Mouse (Mus musculus): ENCODE measurements around the gene Rccd1. TPM values are rescaled to one million over a fixed set of nuclear protein-coding genes. Genes with fewer than 3 reads are reported as not detected.
A peak's percentile ranks its signal among the peaks of the same experiment; 100 is the strongest.

The Rccd1 gene
- polyA plus RNA-seq, 1 experiment, result 19.4 TPM

DNA sequence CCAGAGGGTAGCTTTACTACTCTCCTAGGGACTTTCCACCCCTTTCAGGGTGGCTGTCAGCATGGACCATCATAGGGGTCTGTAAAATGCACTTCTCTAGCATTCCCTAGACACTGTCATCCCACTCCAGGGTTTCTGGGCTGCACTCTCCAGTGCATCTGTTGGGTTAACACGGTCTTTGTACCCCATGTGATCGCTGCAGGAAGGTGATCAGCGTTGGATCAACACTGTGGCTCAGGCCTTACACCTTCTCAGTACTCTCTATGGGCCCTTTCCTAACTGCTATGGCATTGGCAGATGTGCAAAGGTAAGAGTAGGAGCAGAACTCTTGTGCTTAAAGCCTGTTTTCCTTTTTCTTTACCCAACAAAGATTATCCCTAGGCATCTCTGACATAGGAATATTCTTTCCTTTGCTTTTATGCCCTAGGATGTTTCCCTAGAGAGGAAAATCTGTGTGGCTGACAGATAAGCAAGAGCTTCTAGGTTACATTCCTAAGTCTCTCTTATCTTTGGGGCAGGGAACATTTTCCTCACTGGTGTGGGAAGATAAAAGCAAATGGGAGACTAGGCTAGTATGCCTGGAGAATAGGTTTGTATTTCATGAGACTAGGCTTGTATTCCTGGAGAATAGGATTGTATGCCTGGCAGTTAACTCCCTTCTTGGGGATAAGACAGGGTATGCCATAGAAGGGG, 40.9 kb downstream of the Rccd1 start:
- 81% methylated on average over 3 of the region's 3 CpGs for WGBS
- Histone ChIP-seq H3K27me3 (ENCODE audit: control insufficient read depth, insufficient read depth, low read length) (no peaks in the 10 kb centered on the region), H3K4me3 (replicated peaks; ENCODE audit: insufficient read depth, low read depth, low read length) (no peak overlapping the region), H3K27ac (ENCODE audit: insufficient read depth, low read length) (no peak overlapping the region), H3K4me1 (ENCODE audit: control insufficient read depth, insufficient read depth, low read length) (no peaks in the 10 kb centered on the region)
- no peak for DNase-seq
- TF ChIP-seq CTCF (IDR thresholded peaks at IDR 0.05; ENCODE audit: borderline replicate concordance, insufficient read depth, low read depth, low read length), result no peak
- TF ChIP-seq POLR2A (IDR thresholded peaks at IDR 0.05; ENCODE audit: borderline replicate concordance, insufficient read depth, low read length), result no peak

GRCm38 (mm10) chr7:80281646-80282045, 42.6 kb downstream of the Rccd1 start:
- H3K4me3 ChIP-seq (replicated peaks; ENCODE audit: insufficient read depth, low read depth, low read length), result no peak overlapping the region
- H3K27me3 ChIP-seq (ENCODE audit: control insufficient read depth, insufficient read depth, low read length), result no peaks in the 10 kb centered on the region
- DNase-seq, result no peak
- 86% methylated on average over 3 of the region's 3 CpGs for WGBS
- H3K4me1 ChIP-seq (ENCODE audit: control insufficient read depth, insufficient read depth, low read length), result no peaks in the 10 kb centered on the region
- no peak overlapping the region for H3K27ac ChIP-seq (ENCODE audit: insufficient read depth, low read length)
- TF ChIP-seq CTCF (IDR thresholded peaks at IDR 0.05; ENCODE audit: borderline replicate concordance, insufficient read depth, low read depth, low read length), result no peak

DNA sequence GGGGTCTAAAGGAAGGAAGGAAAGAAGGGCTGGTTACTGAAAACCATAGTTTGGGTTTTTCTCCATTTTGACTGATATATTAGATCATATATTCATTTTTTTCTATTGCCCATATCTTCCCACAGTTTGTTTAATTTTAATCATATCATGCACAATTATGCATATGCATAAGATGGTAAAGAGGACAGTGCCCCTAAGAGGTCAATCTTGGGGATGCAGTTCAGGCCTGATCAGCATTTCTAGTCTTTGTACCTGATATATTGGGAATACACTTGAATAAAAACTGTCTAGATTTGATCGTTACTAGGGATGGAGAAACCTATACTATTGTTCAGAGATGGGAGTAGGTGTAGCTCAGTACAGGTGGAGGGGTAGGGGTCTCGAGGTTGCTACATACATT, 43.3 kb downstream of the Rccd1 start:
- Histone ChIP-seq H3K4me1 (ENCODE audit: control insufficient read depth, insufficient read depth, low read length) (no peaks in the 10 kb centered on the region), H3K27ac (ENCODE audit: insufficient read depth, low read length) (no peak overlapping the region), H3K4me3 (replicated peaks; ENCODE audit: insufficient read depth, low read depth, low read length) (no peak overlapping the region), H3K27me3 (ENCODE audit: control insufficient read depth, insufficient read depth, low read length) (no peaks in the 10 kb centered on the region)
- DNase-seq, result no peak
- TF ChIP-seq CTCF (IDR thresholded peaks at IDR 0.05; ENCODE audit: borderline replicate concordance, insufficient read depth, low read depth, low read length), result no peak
- WGBS, result 88% methylated on average over 2 of the region's 2 CpGs

GRCm38 (mm10) chr7:80280032-80280431, 44.2 kb downstream of the Rccd1 start:
- no peak for TF ChIP-seq CTCF (IDR thresholded peaks at IDR 0.05; ENCODE audit: borderline replicate concordance, insufficient read depth, low read depth, low read length)
- no peak for TF ChIP-seq POLR2A (IDR thresholded peaks at IDR 0.05; ENCODE audit: borderline replicate concordance, insufficient read depth, low read length)
- H3K27ac ChIP-seq (ENCODE audit: insufficient read depth, low read length), result no peak overlapping the region
- WGBS, result 85% methylated on average over 10 of the region's 10 CpGs
- H3K4me1 ChIP-seq (ENCODE audit: control insufficient read depth, insufficient read depth, low read length), result no peaks in the 10 kb centered on the region
- H3K27me3 ChIP-seq (ENCODE audit: control insufficient read depth, insufficient read depth, low read length), result no peaks in the 10 kb centered on the region
- no peak for DNase-seq
- H3K4me3 ChIP-seq (replicated peaks; ENCODE audit: insufficient read depth, low read depth, low read length), result no peak overlapping the region

- Histone ChIP-seq H3K4me3 (replicated peaks; ENCODE audit: insufficient read depth, low read depth, low read length) (no peak overlapping the region), H3K4me1 (ENCODE audit: control insufficient read depth, insufficient read depth, low read length) (no peaks in the 10 kb centered on the region), H3K27me3 (ENCODE audit: control insufficient read depth, insufficient read depth, low read length) (no peaks in the 10 kb centered on the region), H3K27ac (ENCODE audit: insufficient read depth, low read length) (no peak overlapping the region)
- 97% methylated on average over 4 of the region's 4 CpGs for WGBS
- no peak for DNase-seq
- no peak for TF ChIP-seq POLR2A (IDR thresholded peaks at IDR 0.05; ENCODE audit: borderline replicate concordance, insufficient read depth, low read length)
- no peak for TF ChIP-seq CTCF (IDR thresholded peaks at IDR 0.05; ENCODE audit: borderline replicate concordance, insufficient read depth, low read depth, low read length)
Observed at GRCm38 (mm10) chr7:80276374-80276773, 47.9 kb downstream of the Rccd1 start.

- Histone ChIP-seq H3K4me1 (ENCODE audit: control insufficient read depth, insufficient read depth, low read length) (peaks cover 6% of the 10 kb centered on the region; the same call in 1 of the 2 replicates), H3K27me3 (ENCODE audit: control insufficient read depth, insufficient read depth, low read length) (no peaks in the 10 kb centered on the region), H3K27ac (ENCODE audit: insufficient read depth, low read length) (no peak overlapping the region), H3K4me3 (replicated peaks; ENCODE audit: insufficient read depth, low read depth, low read length) (no peak overlapping the region)
- no peak for DNase-seq
- TF ChIP-seq POLR2A (IDR thresholded peaks at IDR 0.05; ENCODE audit: borderline replicate concordance, insufficient read depth, low read length), result no peak
- WGBS, result 91% methylated on average over 2 of the region's 2 CpGs
Observed at GRCm38 (mm10) chr7:80273456-80273855, 50.8 kb downstream of the Rccd1 start.

GRCm38 (mm10) chr7:80269751-80270255, 54.5 kb downstream of the Rccd1 start:
- peak overlapping the region; percentile 44 for H3K27ac ChIP-seq (ENCODE audit: insufficient read depth, low read length)
- TF ChIP-seq CTCF (IDR thresholded peaks at IDR 0.05; ENCODE audit: borderline replicate concordance, insufficient read depth, low read depth, low read length), result no peak
- no peak for TF ChIP-seq POLR2A (IDR thresholded peaks at IDR 0.05; ENCODE audit: borderline replicate concordance, insufficient read depth, low read length)
- H3K4me1 ChIP-seq (ENCODE audit: control insufficient read depth, insufficient read depth, low read length), result peaks cover 6% of the 10 kb centered on the region; the same call in 1 of the 2 replicates
- under 1% methylated on average over 23 of the region's 23 CpGs for WGBS
- H3K27me3 ChIP-seq (ENCODE audit: control insufficient read depth, insufficient read depth, low read length), result no peaks in the 10 kb centered on the region
- DNase-seq, result peak in 1 of 2 experiments; percentile 68
- peak overlapping the region; percentile 93 for H3K4me3 ChIP-seq (replicated peaks; ENCODE audit: insufficient read depth, low read depth, low read length)

DNA sequence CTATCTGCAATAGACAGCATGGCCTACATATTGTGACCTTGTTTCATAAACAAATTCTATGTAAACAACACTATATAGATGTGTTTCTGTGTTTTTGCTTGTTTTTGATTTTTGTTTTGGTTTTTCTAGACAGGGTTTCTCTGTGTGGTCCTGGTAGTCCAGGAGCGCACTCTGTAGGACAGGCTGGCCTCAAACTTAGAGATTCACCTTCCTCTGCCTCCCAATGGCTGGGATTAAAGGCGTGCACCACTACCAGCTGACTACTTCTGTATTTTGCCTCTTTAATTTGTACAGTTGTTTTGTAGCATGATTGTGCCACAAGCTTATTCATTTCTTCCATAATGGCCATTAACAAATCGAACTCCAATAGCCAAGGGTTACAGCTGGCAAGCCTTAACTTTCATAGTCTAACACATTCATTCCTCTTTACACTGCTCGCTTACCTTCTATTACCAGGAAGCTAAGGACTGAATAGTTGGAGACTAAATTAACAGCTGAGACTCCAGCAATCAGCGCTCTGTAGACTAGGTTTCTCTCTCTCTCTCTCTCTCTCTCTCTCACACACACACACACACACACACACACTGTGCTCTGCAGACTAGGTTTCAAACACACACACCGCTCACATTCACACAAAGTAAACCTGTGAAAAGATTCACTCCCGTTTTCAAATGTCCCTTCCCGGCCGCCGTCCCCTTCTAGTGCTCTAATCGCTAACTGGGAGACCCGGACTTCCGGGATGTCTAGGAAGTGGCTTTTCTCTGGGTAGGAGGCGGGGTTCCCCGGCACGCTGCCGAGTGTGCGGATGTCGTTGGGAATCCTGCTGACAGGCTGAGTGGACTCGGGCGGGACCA, 55.1 kb downstream of the Rccd1 start, which contains the start of gene Vps33b:
Gene Vps33b (plus strand): TSS at position 753 of the 854 bp plus-strand sequence.
- Histone ChIP-seq H3K4me3 (replicated peaks; ENCODE audit: insufficient read depth, low read depth, low read length) (peak within 1 kb of the TSS; percentile 93), H3K4me1 (ENCODE audit: control insufficient read depth, insufficient read depth, low read length) (peaks cover 6% of the 10 kb centered on the region; the same call in 1 of the 2 replicates), H3K27me3 (ENCODE audit: control insufficient read depth, insufficient read depth, low read length) (no peaks in the 10 kb centered on the region), H3K27ac (ENCODE audit: insufficient read depth, low read length) (peak within 1 kb of the TSS; percentile 46)
- peak; percentile 97 for DNase-seq
- TF ChIP-seq CTCF (IDR thresholded peaks at IDR 0.05; ENCODE audit: borderline replicate concordance, insufficient read depth, low read depth, low read length) (no peak), POLR2A (IDR thresholded peaks at IDR 0.05; ENCODE audit: borderline replicate concordance, insufficient read depth, low read length) (peak; percentile 52; the same call in 1 of the 2 replicates)
- 3% methylated on average over 21 of the region's 21 CpGs for WGBS

Data from cerebellum, adult 2 months (tissue).